23 mouse cellular contexts compared by ENCODE assay signal in genomic region chr12:108901346-108901745, GRCm38 (mm10). TPM values are rescaled to one million over a fixed set of nuclear protein-coding genes. Genes with fewer than 3 reads are reported as not detected.
DNase-seq lines count a peak whose midpoint lies in the region; ATAC-seq and TF ChIP-seq lines count a peak whose summit lies in the region.
"Had no signal": no experiment of that assay in that cellular context is flagged by ENCODE, and none has a peak within 500 bp of the region (broad histone marks: within the 10 kb centered on the region; RNA-seq: fewer than 3 reads in every experiment).

No protein-coding gene starts in this region.

- H3K4me3 ChIP-seq in kidney, postnatal 0 days (replicated peaks; ENCODE audit: low read depth, low read length), result no peak overlapping the region
- H3K4me3 ChIP-seq in lung, embryonic 16.5 days (ENCODE audit: low read length), result no peak overlapping the region
- H3K4me3 ChIP-seq: forebrain, embryonic 15.5 days; hindbrain, embryonic 10.5 days; limb, embryonic 13.5 days; liver, embryonic 12.5 days; myocyte had no signal

- no peaks in the 10 kb centered on the region for H3K4me1 ChIP-seq in kidney, postnatal 0 days (replicated peaks; ENCODE audit: insufficient read depth, low read length)
- peaks cover 11% of the 10 kb centered on the region for H3K4me1 ChIP-seq in lung, embryonic 16.5 days (replicated peaks; ENCODE audit: control insufficient read depth, insufficient read depth, low read length)
- H3K4me1 ChIP-seq: liver, embryonic 12.5 days had no signal

- H3K27me3 ChIP-seq in kidney, postnatal 0 days (ENCODE audit: insufficient read depth, low read length), result no peaks in the 10 kb centered on the region
- H3K27me3 ChIP-seq in lung, embryonic 16.5 days (ENCODE audit: control insufficient read depth, insufficient read depth, low read depth, low read length), result no peaks in the 10 kb centered on the region
- H3K27me3 ChIP-seq: forebrain, embryonic 15.5 days; liver, embryonic 12.5 days had no signal

- DNase-seq in kidney, postnatal 0 days (ENCODE audit: low spot score), result peak; percentile 36
- DNase-seq in kidney, adult 18-20 months, result no peak
- DNase-seq in lung, postnatal 10 days, result no peak
- no peak for DNase-seq in right cerebral cortex, postnatal 36 days (ENCODE audit: low spot score in 2 of 2)
- DNase-seq in frontal cortex, postnatal 36 days (ENCODE audit: low spot score in 2 of 2), result no peak
- DNase-seq: adrenal gland, postnatal 25 days; cerebellum, adult 8-10 months; cerebellum, postnatal 36 days; gastrocnemius, postnatal 10 days; heart, adult 11 months; kidney, postnatal 36 days; lung, postnatal 36 days; right cerebral cortex, adult 18-20 months had no signal

- no peak overlapping the region for H3K27ac ChIP-seq in kidney, postnatal 0 days
- no peak overlapping the region for H3K27ac ChIP-seq in lung, embryonic 16.5 days (ENCODE audit: low read length)
- H3K27ac ChIP-seq: forebrain, embryonic 15.5 days; hindbrain, embryonic 10.5 days; limb, embryonic 13.5 days; liver, embryonic 12.5 days had no signal

- ATAC-seq in kidney, postnatal 0 days (replicated peaks; ENCODE audit: low FRiP score, low read depth), result no peak
- ATAC-seq in lung, embryonic 16.5 days (ENCODE audit: low read depth), result peak; percentile 72
- ATAC-seq in common myeloid progenitor, adult 5-6 weeks (replicated peaks; ENCODE audit: low read depth, poor library complexity, severe bottlenecking), result peak; percentile 31; the same call in 1 of the 2 replicates
- ATAC-seq in megakaryocyte-erythroid progenitor cell, adult 5-6 weeks (replicated peaks; ENCODE audit: low FRiP score, low TSS enrichment, poor library complexity, severe bottlenecking), result peak; percentile 36
- ATAC-seq: forebrain, embryonic 15.5 days; liver, embryonic 12.5 days; midbrain, embryonic 16.5 days had no signal

- H3K4me2 ChIP-seq in kidney, postnatal 0 days (ENCODE audit: low read length), result no peak overlapping the region
- no peak overlapping the region for H3K4me2 ChIP-seq in lung, embryonic 16.5 days (ENCODE audit: low read depth, low read length)
- H3K4me2 ChIP-seq: forebrain, embryonic 15.5 days; heart, embryonic 11.5 days; limb, embryonic 13.5 days; liver, embryonic 12.5 days had no signal

- no peak overlapping the region for H3K9ac ChIP-seq in kidney, postnatal 0 days (ENCODE audit: low read depth, low read length)
- no peak overlapping the region for H3K9ac ChIP-seq in lung, embryonic 16.5 days (ENCODE audit: low read length)
- H3K9ac ChIP-seq: forebrain, embryonic 15.5 days; limb, embryonic 13.5 days; liver, embryonic 12.5 days had no signal

- no peak for TF ChIP-seq CTCF in kidney, postnatal 0 days (IDR thresholded peaks at IDR 0.05; ENCODE audit: low read depth)

- no peaks in the 10 kb centered on the region for H3K36me3 ChIP-seq in kidney, postnatal 0 days (ENCODE audit: insufficient read depth, low read length)
- no peaks in the 10 kb centered on the region for H3K36me3 ChIP-seq in lung, embryonic 16.5 days (ENCODE audit: control insufficient read depth, insufficient read depth, low read length)
- H3K36me3 ChIP-seq: forebrain, embryonic 15.5 days had no signal

- WGBS in kidney, postnatal 0 days, result 49% methylated on average over 5 of the region's 5 CpGs
- 25% methylated on average over 5 of the region's 5 CpGs for WGBS in lung, embryonic 16.5 days

- H3K9me3 ChIP-seq in kidney, postnatal 0 days (replicated peaks; ENCODE audit: low read length), result no peaks in the 10 kb centered on the region
- no peaks in the 10 kb centered on the region for H3K9me3 ChIP-seq in lung, embryonic 16.5 days (ENCODE audit: control insufficient read depth, low read length)
- H3K9me3 ChIP-seq: forebrain, embryonic 15.5 days; hindbrain, embryonic 10.5 days; limb, embryonic 13.5 days; liver, embryonic 12.5 days had no signal

RNA-seq across cellular contexts. Expression of gene Wars, which starts 7.4 kb away (rescaled TPM):
- polyA plus RNA-seq in kidney, postnatal 0 days (2015; fragmentation: Nextera tagmentation; extraction: Ambion mirVana), result 67.3 and 72.7 TPM in 2 replicates
- 77.0 and 77.8 TPM in 2 replicates for polyA plus RNA-seq in lung, embryonic 16.5 days (2015; fragmentation: Nextera tagmentation; extraction: Ambion mirVana)
- 40.2 and 48.6 TPM in 2 replicates for total RNA-seq in common myeloid progenitor, adult 5-6 weeks (2017)
- total RNA-seq in megakaryocyte-erythroid progenitor cell, adult 5-6 weeks (2014; fragmentation: Nextera tagmentation), result 48.8 and 56.3 TPM in 2 replicates
- total RNA-seq in megakaryocyte-erythroid progenitor cell, adult 5-6 weeks (2017), result 54.6 and 74.4 TPM in 2 replicates

RNA-seq across cellular contexts. Expression of gene Wdr25, which starts 7.9 kb away (rescaled TPM):
- polyA plus RNA-seq in kidney, postnatal 0 days (2015; fragmentation: Nextera tagmentation; extraction: Ambion mirVana), result 5.3 and 6.6 TPM in 2 replicates
- polyA plus RNA-seq in lung, embryonic 16.5 days (2015; fragmentation: Nextera tagmentation; extraction: Ambion mirVana), result 7.7 and 10.9 TPM in 2 replicates
- 0.82 and 13.5 TPM in 2 replicates for total RNA-seq in common myeloid progenitor, adult 5-6 weeks (2017)
- 9.4 and 9.7 TPM in 2 replicates for total RNA-seq in megakaryocyte-erythroid progenitor cell, adult 5-6 weeks (2014; fragmentation: Nextera tagmentation)
- 3.0 and 6.9 TPM in 2 replicates for total RNA-seq in megakaryocyte-erythroid progenitor cell, adult 5-6 weeks (2017)
